Mouse (Mus musculus): Measurements from ENCODE around the gene Fgd3. TPM values are rescaled to one million over a fixed set of nuclear protein-coding genes. Genes with fewer than 3 reads are reported as not detected.

The Fgd3 gene
- polyA plus RNA-seq, 1 experiment from 2014 or later: 1.1 TPM

GRCm38 (mm10) chr13:49294108-49294507, 26.0 kb downstream of the Fgd3 start:
- Histone ChIP-seq H3K9ac (replicated peaks) (no peak overlapping the region), H3K27me3 (no peaks in the 10 kb centered on the region), H3K4me3 (no peak overlapping the region), H3K4me1 (no peaks in the 10 kb centered on the region), H3K4me2 (replicated peaks) (no peak overlapping the region), H3K36me3 (0 out of 2 replicates have a peak, but pooled peaks cover 4% of the 10 kb centered on the region), H3K27ac (replicated peaks) (no peak overlapping the region), H3K9me3 (no peaks in the 10 kb centered on the region)
- WGBS: 85% methylated on average over 9 of the region's 9 CpGs
- ATAC-seq (ENCODE audit: low FRiP score, low read depth): no peak

GRCm38 (mm10) chr13:49291949-49292348, 28.2 kb downstream of the Fgd3 start:
- H3K9ac ChIP-seq (replicated peaks): no peak overlapping the region
- no peak overlapping the region for H3K4me2 ChIP-seq (replicated peaks)
- 94% methylated on average over 6 of the region's 6 CpGs for WGBS
- 0 out of 2 replicates have a peak, but pooled peaks cover 4% of the 10 kb centered on the region for H3K36me3 ChIP-seq
- no peak for ATAC-seq (ENCODE audit: low FRiP score, low read depth)
- H3K4me1 ChIP-seq: no peaks in the 10 kb centered on the region
- no peak overlapping the region for H3K27ac ChIP-seq (replicated peaks)
- no peaks in the 10 kb centered on the region for H3K27me3 ChIP-seq
- no peak overlapping the region for H3K4me3 ChIP-seq
- H3K9me3 ChIP-seq: no peaks in the 10 kb centered on the region

GRCm38 (mm10) chr13:49291398-49291797, 28.7 kb downstream of the Fgd3 start:
- no peaks in the 10 kb centered on the region for H3K27me3 ChIP-seq
- 55% methylated on average over 1 of the region's 1 CpGs for WGBS
- ATAC-seq (ENCODE audit: low FRiP score, low read depth): no peak
- no peak overlapping the region for H3K9ac ChIP-seq (replicated peaks)
- no peaks in the 10 kb centered on the region for H3K9me3 ChIP-seq
- no peak overlapping the region for H3K4me2 ChIP-seq (replicated peaks)
- H3K36me3 ChIP-seq: 0 out of 2 replicates have a peak, but pooled peaks cover 4% of the 10 kb centered on the region
- H3K4me1 ChIP-seq: no peaks in the 10 kb centered on the region
- no peak overlapping the region for H3K4me3 ChIP-seq
- H3K27ac ChIP-seq (replicated peaks): no peak overlapping the region

GRCm38 (mm10) chr13:49287224-49287623, 32.9 kb downstream of the Fgd3 start:
- H3K4me1 ChIP-seq: no peaks in the 10 kb centered on the region
- 91% methylated on average over 6 of the region's 6 CpGs for WGBS
- no peak overlapping the region for H3K27ac ChIP-seq (replicated peaks)
- no peak overlapping the region for H3K9ac ChIP-seq (replicated peaks)
- ATAC-seq (ENCODE audit: low FRiP score, low read depth): no peak
- no peaks in the 10 kb centered on the region for H3K27me3 ChIP-seq
- 0 out of 2 replicates have a peak, but pooled peaks cover 4% of the 10 kb centered on the region for H3K36me3 ChIP-seq
- H3K4me2 ChIP-seq (replicated peaks): no peak overlapping the region
- H3K9me3 ChIP-seq: no peaks in the 10 kb centered on the region
- H3K4me3 ChIP-seq: no peak overlapping the region

- H3K4me1 ChIP-seq: no peaks in the 10 kb centered on the region
- H3K27me3 ChIP-seq: no peaks in the 10 kb centered on the region
- H3K9ac ChIP-seq (replicated peaks): no peak overlapping the region
- H3K27ac ChIP-seq (replicated peaks): no peak overlapping the region
- WGBS: 82% methylated on average over 3 of the region's 3 CpGs
- H3K36me3 ChIP-seq: 0 out of 2 replicates have a peak, but pooled peaks cover 4% of the 10 kb centered on the region
- no peaks in the 10 kb centered on the region for H3K9me3 ChIP-seq
- no peak overlapping the region for H3K4me3 ChIP-seq
- ATAC-seq (ENCODE audit: low FRiP score, low read depth): no peak
- no peak overlapping the region for H3K4me2 ChIP-seq (replicated peaks)
These were observed 33.4 kb downstream of the Fgd3 start for GRCm38 (mm10) chr13:49286750-49287149.

- no peak for ATAC-seq (ENCODE audit: low FRiP score, low read depth)
- Histone ChIP-seq H3K9me3 (0 out of 2 replicates have a peak, but pooled peaks cover 7% of the 10 kb centered on the region), H3K36me3 (peaks cover 8% of the 10 kb centered on the region), H3K4me1 (no peaks in the 10 kb centered on the region), H3K27me3 (no peaks in the 10 kb centered on the region), H3K9ac (replicated peaks) (no peak overlapping the region), H3K27ac (replicated peaks) (no peak overlapping the region), H3K4me2 (replicated peaks) (no peak overlapping the region), H3K4me3 (no peak overlapping the region)
- WGBS: 82% methylated on average over 9 of the region's 9 CpGs
These were observed 36.4 kb downstream of the Fgd3 start for GRCm38 (mm10) chr13:49283686-49284085.

- Histone ChIP-seq H3K9me3 (0 out of 2 replicates have a peak, but pooled peaks cover 7% of the 10 kb centered on the region), H3K9ac (replicated peaks) (no peak overlapping the region), H3K36me3 (peaks cover 8% of the 10 kb centered on the region), H3K27ac (replicated peaks) (no peak overlapping the region), H3K4me2 (replicated peaks) (no peak overlapping the region), H3K4me1 (no peaks in the 10 kb centered on the region), H3K27me3 (no peaks in the 10 kb centered on the region), H3K4me3 (no peak overlapping the region)
- 70% methylated on average over 2 of the region's 2 CpGs for WGBS
- no peak for ATAC-seq (ENCODE audit: low FRiP score, low read depth)
These were observed 37.9 kb downstream of the Fgd3 start for GRCm38 (mm10) chr13:49282168-49282567.

- Histone ChIP-seq H3K27ac (replicated peaks) (no peak overlapping the region), H3K9me3 (no peaks in the 10 kb centered on the region), H3K27me3 (no peaks in the 10 kb centered on the region), H3K4me2 (replicated peaks) (no peak overlapping the region), H3K36me3 (no peaks in the 10 kb centered on the region), H3K4me3 (no peak overlapping the region), H3K9ac (replicated peaks) (no peak overlapping the region), H3K4me1 (no peaks in the 10 kb centered on the region)
- no peak for ATAC-seq (ENCODE audit: low FRiP score, low read depth)
- 74% methylated on average over 5 of the region's 5 CpGs for WGBS
These were observed 48.0 kb downstream of the Fgd3 start for GRCm38 (mm10) chr13:49271831-49272765.

- H3K4me3 ChIP-seq: no peak overlapping the region
These were observed 49.6 kb downstream of the Fgd3 start for GRCm38 (mm10) chr13:49270500-49270899.

GRCm38 (mm10) chr13:49267645-49268044, 52.5 kb downstream of the Fgd3 start:
- no peak for ATAC-seq (ENCODE audit: low FRiP score, low read depth)
- peaks cover 3% of the 10 kb centered on the region; the same call in 1 of the 2 replicates for H3K36me3 ChIP-seq
- no peak overlapping the region for H3K4me3 ChIP-seq
- H3K27me3 ChIP-seq: no peaks in the 10 kb centered on the region
- no peaks in the 10 kb centered on the region for H3K9me3 ChIP-seq
- H3K27ac ChIP-seq (replicated peaks): no peak overlapping the region
- no peak overlapping the region for H3K9ac ChIP-seq (replicated peaks)
- WGBS: 76% methylated on average over 2 of the region's 2 CpGs
- H3K4me1 ChIP-seq: no peaks in the 10 kb centered on the region
- H3K4me2 ChIP-seq (replicated peaks): no peak overlapping the region

More at GRCm38 (mm10) chr13:49270500-49270899, 49.6 kb downstream of the Fgd3 start:
- no peaks in the 10 kb centered on the region for H3K36me3 ChIP-seq
- no peaks in the 10 kb centered on the region for H3K27me3 ChIP-seq
- no peaks in the 10 kb centered on the region for H3K9me3 ChIP-seq
- no peak overlapping the region for H3K9ac ChIP-seq (replicated peaks)
- H3K4me2 ChIP-seq (replicated peaks): no peak overlapping the region
- 92% methylated on average over 8 of the region's 8 CpGs for WGBS
- no peak overlapping the region for H3K27ac ChIP-seq (replicated peaks)
- no peak for ATAC-seq (ENCODE audit: low FRiP score, low read depth)
- H3K4me1 ChIP-seq: no peaks in the 10 kb centered on the region

GRCm38 (mm10) chr13:49260036-49260722, 59.9 kb downstream of the Fgd3 start:
- ATAC-seq (ENCODE audit: low FRiP score, low read depth): no peak
- H3K27ac ChIP-seq (replicated peaks): no peak overlapping the region
- no peaks in the 10 kb centered on the region for H3K9me3 ChIP-seq
- no peaks in the 10 kb centered on the region for H3K4me1 ChIP-seq
- H3K9ac ChIP-seq (replicated peaks): no peak overlapping the region
- H3K4me2 ChIP-seq (replicated peaks): no peak overlapping the region
- no peaks in the 10 kb centered on the region for H3K27me3 ChIP-seq
- peaks cover 3% of the 10 kb centered on the region; the same call in 1 of the 2 replicates for H3K36me3 ChIP-seq
- 87% methylated on average over 15 of the region's 15 CpGs for WGBS
- H3K4me3 ChIP-seq: no peak overlapping the region

- 85% methylated on average over 3 of the region's 3 CpGs for WGBS
These were observed 62.2 kb downstream of the Fgd3 start for GRCm38 (mm10) chr13:49257819-49258313.

More at GRCm38 (mm10) chr13:49257819-49258313, 62.2 kb downstream of the Fgd3 start:
- Histone ChIP-seq H3K4me3 (no peak overlapping the region), H3K9ac (replicated peaks) (no peak overlapping the region), H3K9me3 (no peaks in the 10 kb centered on the region), H3K36me3 (no peaks in the 10 kb centered on the region), H3K27ac (replicated peaks) (no peak overlapping the region), H3K4me2 (replicated peaks) (no peak overlapping the region), H3K4me1 (no peaks in the 10 kb centered on the region), H3K27me3 (no peaks in the 10 kb centered on the region)
- no peak for ATAC-seq (ENCODE audit: low FRiP score, low read depth)
